Mouse (Mus musculus) kidney, embryonic 14.5 days (tissue): Measurements from ENCODE around the gene Camk1g. TPM values are rescaled to one million over a fixed set of nuclear protein-coding genes. Genes with fewer than 3 reads are reported as not detected.

Experiments
- ATAC-seq: fragments of 200-750 bp; cut with Nextera tagmentation; 2 replicates; pipeline ENCODE4 v1.8.0; 2017; ENCODE audit warnings: moderate number of reproducible peaks, mild to moderate bottlenecking, moderate TSS enrichment, moderate library complexity; ENCODE audit not compliant: low FRiP score, low TSS enrichment
- H3K27ac ChIP-seq: fragments of 300-500 bp; sonication (generic); 2 replicates; pipeline ENCODE4 v1.5.1; 2014; ENCODE audit warnings: low read depth, mild to moderate bottlenecking, low read length, moderate library complexity, mixed read lengths
- H3K27me3 ChIP-seq: fragments of 300-500 bp; sonication (generic); 2 replicates; pipeline ENCODE4 v1.6.1; 2014; ENCODE audit warnings: mild to moderate bottlenecking, low read length; ENCODE audit not compliant: control insufficient read depth, insufficient read depth
- H3K36me3 ChIP-seq: fragments of 300-500 bp; sonication (generic); 2 replicates; pipeline ENCODE4 v1.6.1; 2014; ENCODE audit warnings: low read length, mixed read lengths; ENCODE audit not compliant: control insufficient read depth, insufficient read depth
- H3K4me1 ChIP-seq: fragments of 300-500 bp; sonication (generic); 2 replicates; pipeline ENCODE4 v1.6.1; 2014; ENCODE audit warnings: low read length, mixed read lengths; ENCODE audit not compliant: control insufficient read depth, insufficient read depth
- H3K4me2 ChIP-seq: fragments of 300-500 bp; sonication (generic); replicated peaks from 2 replicates; pipeline ENCODE4 v1.6.1; 2014; ENCODE audit warnings: low read depth, mild to moderate bottlenecking, low read length
- H3K4me3 ChIP-seq: fragments of 300-500 bp; sonication (generic); 2 replicates; pipeline ENCODE4 v1.5.1; 2014; ENCODE audit warnings: mild to moderate bottlenecking, low read length
- H3K9ac ChIP-seq: fragments of 300-500 bp; sonication (generic); 2 replicates; pipeline ENCODE4 v1.6.1; 2014; ENCODE audit warnings: low read depth, mild to moderate bottlenecking, low read length, moderate library complexity
- H3K9me3 ChIP-seq: fragments of 300-500 bp; sonication (generic); 2 replicates; pipeline ENCODE4 v1.6.1; 2016; ENCODE audit warnings: low read length; ENCODE audit not compliant: control insufficient read depth
- WGBS: fragments of 180-500 bp; shearing (Covaris S2); extraction: QIAGEN DNeasy Blood & Tissue Kit; methylation state at CpG from one replicate; pipeline ENCODE4 v1.1.7; 2014; 5-methylcytosine and 5-hydroxymethylcytosine counted together
- polyA plus RNA-seq: library from polyadenylated mRNA; unstranded; fragments of >200 nt; fragmentation: Nextera tagmentation; extraction: Ambion mirVana; gene quantifications from 2 replicates; pipeline ENCODE4 v1.2.1, GENCODE M21; 2014

Gene Camk1g
- polyA plus RNA-seq, 1 experiment from 2014 or later, result 13.4 TPM

DNA sequence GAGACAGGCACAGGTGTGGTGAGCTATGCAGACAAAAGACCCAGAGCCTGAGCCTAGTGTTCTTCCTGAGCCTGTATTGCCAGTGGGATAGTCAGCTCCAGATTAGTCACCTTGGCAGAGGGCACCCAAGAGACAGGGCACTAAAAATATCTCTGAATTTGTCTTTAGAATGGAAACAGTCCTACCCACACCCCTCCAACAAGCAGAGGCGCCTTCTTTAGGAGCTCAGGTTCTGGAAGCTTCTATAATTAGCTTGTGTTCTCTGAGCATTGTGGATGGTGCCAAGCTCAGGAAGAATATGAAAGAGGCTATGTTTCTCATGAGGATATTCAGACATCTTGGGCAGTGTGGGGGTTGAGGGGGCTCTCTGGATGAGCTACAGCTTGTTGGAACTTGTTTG lies 37.4 kb downstream of the Camk1g start:
- no peaks in the 10 kb centered on the region for H3K9me3 ChIP-seq
- H3K4me1 ChIP-seq, result no peaks in the 10 kb centered on the region
- no peak overlapping the region for H3K9ac ChIP-seq
- H3K27me3 ChIP-seq, result no peaks in the 10 kb centered on the region
- H3K36me3 ChIP-seq, result no peaks in the 10 kb centered on the region
- H3K4me3 ChIP-seq, result no peak overlapping the region
- no peak for ATAC-seq
- H3K4me2 ChIP-seq, result no peak overlapping the region
- no peak overlapping the region for H3K27ac ChIP-seq
- WGBS, result 93% methylated on average over 1 of the region's 1 CpGs

DNA sequence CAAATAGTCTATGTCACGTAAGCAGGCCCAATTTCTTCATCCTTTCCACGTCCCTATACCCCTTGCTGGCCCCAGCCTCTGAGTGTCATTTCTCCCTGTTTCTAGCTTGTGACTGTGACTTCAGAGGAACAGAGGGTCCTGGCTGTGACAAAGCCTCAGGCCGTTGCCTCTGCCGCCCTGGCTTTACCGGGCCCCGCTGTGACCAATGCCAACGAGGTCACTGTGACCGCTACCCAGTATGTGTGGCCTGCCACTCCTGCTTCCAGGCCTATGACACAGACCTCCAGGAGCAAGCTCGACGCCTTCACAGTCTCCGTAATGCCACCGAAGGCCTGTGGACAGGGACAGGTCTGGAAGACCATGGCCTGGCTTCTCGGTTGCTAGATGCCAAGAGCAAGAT lies 38.1 kb downstream of the Camk1g start:
- Histone ChIP-seq H3K27ac (no peak overlapping the region), H3K27me3 (no peaks in the 10 kb centered on the region), H3K9me3 (no peaks in the 10 kb centered on the region), H3K4me2 (no peak overlapping the region), H3K4me3 (no peak overlapping the region), H3K9ac (no peak overlapping the region), H3K4me1 (no peaks in the 10 kb centered on the region), H3K36me3 (no peaks in the 10 kb centered on the region)
- WGBS, result 87% methylated on average over 13 of the region's 13 CpGs
- ATAC-seq, result no peak

DNA sequence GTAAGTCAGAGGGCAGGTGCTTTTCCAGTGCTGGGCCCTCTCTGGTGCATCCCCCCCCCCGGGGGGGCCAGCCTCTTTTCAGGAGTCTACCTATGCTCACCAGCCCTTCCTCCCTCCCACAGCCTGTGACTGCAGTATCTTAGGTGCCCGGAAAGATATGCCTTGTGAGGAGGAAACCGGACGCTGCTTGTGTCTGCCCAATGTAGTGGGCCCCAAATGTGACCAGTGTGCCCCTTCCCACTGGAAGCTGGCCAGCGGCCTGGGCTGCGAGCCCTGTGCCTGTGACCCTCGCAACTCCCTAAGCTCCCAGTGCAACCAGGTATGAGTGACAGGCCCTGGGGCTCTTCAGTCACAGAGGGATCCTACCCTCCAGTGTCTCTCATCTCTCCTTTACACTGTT lies 39.5 kb downstream of the Camk1g start:
- Histone ChIP-seq H3K4me1 (no peaks in the 10 kb centered on the region), H3K9me3 (no peaks in the 10 kb centered on the region), H3K9ac (no peak overlapping the region), H3K4me3 (no peak overlapping the region), H3K4me2 (no peak overlapping the region), H3K36me3 (no peaks in the 10 kb centered on the region), H3K27me3 (no peaks in the 10 kb centered on the region), H3K27ac (no peak overlapping the region)
- 86% methylated on average over 7 of the region's 7 CpGs for WGBS
- ATAC-seq, result no peak

DNA sequence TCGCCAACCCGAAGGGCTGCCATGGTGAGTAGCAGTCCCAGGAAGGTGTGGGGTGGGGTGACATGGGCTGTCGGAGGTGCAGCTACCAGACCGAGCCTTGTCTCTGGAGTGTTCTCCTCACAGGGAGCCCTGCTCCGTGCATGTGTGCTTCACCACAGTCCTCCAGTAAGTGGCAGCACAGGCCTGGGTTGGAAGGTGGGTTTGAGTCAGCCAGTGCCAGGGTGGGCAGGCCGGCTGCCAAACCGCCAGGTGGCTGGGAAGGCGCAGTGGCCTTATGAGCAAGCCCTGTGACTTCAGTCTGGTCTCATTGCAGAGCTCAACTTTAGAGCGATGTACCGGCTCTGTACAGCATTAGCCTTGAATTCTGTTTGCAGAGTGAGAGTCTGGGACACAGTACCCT lies 39.9 kb downstream of the Camk1g start:
- no peaks in the 10 kb centered on the region for H3K9me3 ChIP-seq
- H3K36me3 ChIP-seq, result no peaks in the 10 kb centered on the region
- no peaks in the 10 kb centered on the region for H3K4me1 ChIP-seq
- H3K4me2 ChIP-seq, result no peak overlapping the region
- WGBS, result 40% methylated on average over 10 of the region's 10 CpGs
- H3K27me3 ChIP-seq, result no peaks in the 10 kb centered on the region
- peak; percentile 88 for ATAC-seq
- H3K9ac ChIP-seq, result no peak overlapping the region
- H3K4me3 ChIP-seq, result no peak overlapping the region
- H3K27ac ChIP-seq, result no peak overlapping the region

DNA sequence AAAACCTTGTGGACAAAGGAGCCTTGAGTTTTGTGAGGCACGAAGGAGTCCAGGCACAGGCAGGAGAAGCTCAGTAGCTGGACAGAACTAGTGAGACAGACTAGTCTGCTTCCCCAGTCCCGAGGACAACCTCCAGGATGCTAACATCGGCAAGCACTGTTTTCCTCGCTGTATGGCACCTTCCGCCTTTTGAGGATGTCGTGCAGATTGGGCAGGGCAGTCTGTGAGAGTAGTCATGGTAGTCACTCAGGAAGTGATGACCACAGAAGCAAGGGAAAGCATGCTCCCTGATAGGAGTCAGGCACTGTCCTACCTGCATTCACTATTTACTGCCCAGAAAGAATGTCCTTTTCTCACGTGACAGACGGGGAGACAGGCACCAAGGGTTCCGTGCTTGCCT lies 40.5 kb downstream of the Camk1g start:
- ATAC-seq, result no peak
- H3K9ac ChIP-seq, result no peak overlapping the region

DNA sequence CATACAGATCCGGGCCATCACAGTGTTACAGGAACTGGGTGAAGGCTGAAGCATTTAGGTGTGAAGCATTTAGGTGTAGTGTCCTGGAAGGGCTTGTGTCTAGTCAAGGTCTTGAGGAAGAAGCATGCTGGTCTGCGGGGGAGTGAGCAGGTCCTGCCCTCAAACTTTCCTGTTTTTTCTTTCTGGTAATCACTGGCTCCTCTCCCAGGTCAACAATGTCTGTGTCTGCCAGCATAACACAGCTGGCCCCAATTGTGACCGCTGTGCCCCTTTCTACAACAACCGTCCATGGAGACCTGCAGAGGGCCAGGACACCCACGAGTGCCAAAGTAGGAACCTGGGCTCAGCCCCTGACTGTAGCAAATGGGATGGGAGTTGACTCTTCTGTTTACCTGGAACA lies 42.4 kb downstream of the Camk1g start:
- H3K27me3 ChIP-seq, result no peaks in the 10 kb centered on the region
- H3K27ac ChIP-seq, result no peak overlapping the region
- H3K4me2 ChIP-seq, result no peak overlapping the region
- no peak for ATAC-seq
- no peaks in the 10 kb centered on the region for H3K4me1 ChIP-seq
- H3K36me3 ChIP-seq, result no peaks in the 10 kb centered on the region
- WGBS, result 60% methylated on average over 5 of the region's 5 CpGs
- H3K9ac ChIP-seq, result no peak overlapping the region
- no peak overlapping the region for H3K4me3 ChIP-seq
- H3K9me3 ChIP-seq, result no peaks in the 10 kb centered on the region

More for the DNA sequence above, 40.5 kb downstream of the Camk1g start:
- H3K9me3 ChIP-seq, result no peaks in the 10 kb centered on the region
- no peak overlapping the region for H3K27ac ChIP-seq
- WGBS, result 79% methylated on average over 9 of the region's 9 CpGs
- H3K4me1 ChIP-seq, result no peaks in the 10 kb centered on the region
- H3K36me3 ChIP-seq, result no peaks in the 10 kb centered on the region
- no peak overlapping the region for H3K4me3 ChIP-seq
- no peak overlapping the region for H3K4me2 ChIP-seq
- H3K27me3 ChIP-seq, result no peaks in the 10 kb centered on the region

DNA sequence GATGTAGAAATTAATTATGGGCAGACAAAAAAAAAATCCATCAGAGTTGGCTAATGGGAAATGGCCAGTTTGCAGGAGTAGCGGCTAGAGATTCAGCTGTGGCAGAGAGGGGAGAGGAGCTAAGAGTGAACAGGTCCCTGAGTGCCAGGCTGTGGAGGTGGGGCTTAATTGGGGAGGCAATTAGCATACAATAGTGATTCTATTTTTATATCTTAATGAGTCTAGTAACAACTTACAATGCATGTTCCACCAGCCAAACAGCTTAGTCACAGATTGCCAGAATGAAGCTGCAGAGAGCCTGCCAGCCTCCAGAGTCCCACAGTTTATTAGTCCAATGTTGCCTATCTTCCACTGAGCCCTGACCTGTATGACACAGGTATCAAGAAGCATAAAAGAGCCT lies 42.9 kb downstream of the Camk1g start:
- H3K4me2 ChIP-seq, result no peak overlapping the region
- H3K27ac ChIP-seq, result no peak overlapping the region
- WGBS, result 65% methylated on average over 1 of the region's 1 CpGs
- no peak overlapping the region for H3K4me3 ChIP-seq
- ATAC-seq, result no peak
- no peaks in the 10 kb centered on the region for H3K9me3 ChIP-seq
- H3K36me3 ChIP-seq, result no peaks in the 10 kb centered on the region
- no peaks in the 10 kb centered on the region for H3K4me1 ChIP-seq
- no peaks in the 10 kb centered on the region for H3K27me3 ChIP-seq
- H3K9ac ChIP-seq, result no peak overlapping the region

DNA sequence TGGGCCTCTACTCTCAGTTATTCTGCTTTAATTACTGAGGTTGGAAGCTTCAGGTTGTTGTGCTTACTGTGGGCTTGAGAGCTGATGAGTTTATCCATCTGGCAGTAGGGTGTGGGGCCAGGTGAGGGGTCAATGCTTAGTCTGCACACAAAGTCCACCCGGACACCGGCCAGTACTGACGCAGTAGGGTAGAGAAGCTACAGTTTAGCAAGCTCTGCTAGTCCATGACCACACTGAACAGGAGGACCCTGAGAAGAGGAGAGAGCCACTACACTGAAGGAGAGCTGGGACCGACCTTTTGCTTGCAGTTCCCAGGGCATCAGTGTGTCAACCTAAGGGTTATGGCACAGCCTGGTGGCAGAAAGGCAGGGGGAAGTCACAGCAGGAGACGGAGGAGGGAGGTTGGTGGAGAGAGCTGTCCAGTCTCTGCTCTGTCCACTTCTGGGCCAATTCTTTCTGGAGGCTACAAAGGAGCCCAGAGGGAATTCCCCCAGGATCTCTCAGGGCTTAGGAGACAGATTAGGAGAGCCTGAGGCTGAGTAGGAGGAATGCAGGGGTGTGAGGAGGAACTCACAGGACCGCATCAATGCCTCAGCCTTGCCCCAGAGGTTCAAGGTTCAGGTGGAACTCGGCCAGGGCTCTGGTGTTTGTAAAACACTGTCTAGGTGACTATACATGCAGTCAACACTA lies 43.5 kb downstream of the Camk1g start:
- Histone ChIP-seq H3K36me3 (no peaks in the 10 kb centered on the region), H3K9me3 (no peaks in the 10 kb centered on the region), H3K27me3 (no peaks in the 10 kb centered on the region), H3K4me3 (no peak overlapping the region), H3K27ac (no peak overlapping the region), H3K4me1 (no peaks in the 10 kb centered on the region), H3K9ac (no peak overlapping the region), H3K4me2 (no peak overlapping the region)
- 45% methylated on average over 7 of the region's 7 CpGs for WGBS
- ATAC-seq, result no peak

DNA sequence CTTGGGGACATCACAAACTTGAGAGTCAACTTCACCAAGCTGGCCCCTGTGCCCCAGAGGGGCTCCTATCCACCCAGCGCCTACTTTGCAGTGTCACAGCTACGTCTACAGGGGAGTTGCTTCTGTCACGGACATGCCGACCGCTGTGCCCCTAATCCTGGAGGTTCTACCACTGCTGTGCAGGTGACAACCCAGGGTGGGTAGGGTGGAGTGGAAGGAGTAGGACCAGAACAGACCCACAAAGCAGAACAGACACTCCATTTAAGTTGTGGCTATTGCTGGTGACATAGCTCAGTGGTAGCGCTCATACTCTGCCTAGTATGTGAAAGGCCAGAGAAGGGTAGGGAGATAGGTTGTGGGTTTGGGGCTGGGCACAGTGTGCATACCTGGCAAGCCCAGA lies 44.2 kb downstream of the Camk1g start:
- Histone ChIP-seq H3K27ac (no peak overlapping the region), H3K27me3 (no peaks in the 10 kb centered on the region), H3K9ac (no peak overlapping the region), H3K36me3 (no peaks in the 10 kb centered on the region), H3K4me1 (no peaks in the 10 kb centered on the region), H3K4me3 (no peak overlapping the region), H3K9me3 (no peaks in the 10 kb centered on the region), H3K4me2 (no peak overlapping the region)
- no peak for ATAC-seq
- WGBS, result 91% methylated on average over 6 of the region's 6 CpGs
